Mouse (Mus musculus): ENCODE results near the gene Fancl. TPM values are rescaled to one million over a fixed set of nuclear protein-coding genes. Genes with fewer than 3 reads are reported as not detected.

The Fancl gene
- 26.1 TPM for polyA plus RNA-seq (2017; shearing (Covaris generic))

DNA sequence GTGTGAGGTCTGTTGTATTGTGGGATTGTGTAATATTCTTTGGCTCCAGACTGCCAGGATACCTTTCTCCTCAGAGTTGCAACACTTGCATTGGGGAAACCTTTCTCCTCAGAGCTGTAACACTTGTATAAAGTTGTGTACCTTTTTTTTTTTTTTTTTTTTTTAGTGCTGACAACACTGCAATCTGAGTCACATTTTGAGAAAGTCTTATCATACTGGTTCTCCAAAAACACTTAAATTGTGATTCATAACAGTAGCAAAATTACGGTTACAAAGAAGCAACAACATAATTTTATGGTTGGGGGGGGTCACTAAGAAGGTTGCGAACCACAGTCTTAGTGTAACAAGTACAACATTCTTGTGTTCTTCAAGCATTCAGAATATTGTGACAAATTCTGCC, at the start of gene Fancl:
TSS of gene Fancl (plus strand) at position 165 of the 400 bp plus-strand sequence.

Other genes starting within 250 kb of the Fancl start
- not detected for gene 5730522E02Rik, start 175.4 kb upstream of the Fancl start, polyA plus RNA-seq (2017; shearing (Covaris generic))
- 0.87 TPM for gene Gm6899, start 207.1 kb downstream of the Fancl start, polyA plus RNA-seq (2017; shearing (Covaris generic))
- gene Vrk2, start 207.9 kb downstream of the Fancl start, polyA plus RNA-seq (2017; shearing (Covaris generic)): 42.5 TPM